Mouse (Mus musculus): ENCODE data around the gene Tbc1d32. TPM values are rescaled to one million over a fixed set of nuclear protein-coding genes. Genes with fewer than 3 reads are reported as not detected.
"Not testable (repeated sequence)": the region's sequence is repeated elsewhere in the genome, so short reads cannot be mapped to it uniquely, and the experiment has no call there.

Tbc1d32 gene
- total RNA-seq (2021) = 1 to 10 TPM; 8.6 to 9.4 TPM
- long read RNA-seq, full-length matches to known transcripts = 3 of 5 reads
- long read RNA-seq, partial matches to known transcripts = 0 of 5 reads
- long read RNA-seq, other reads (novel, unspliced or antisense) = 2 of 5 reads

- peak; percentile 89 to 93 for DNase-seq (ENCODE audit: low spot score in 2 of 2)
Observed at GRCm38 (mm10) chr10:56228568-56229209, at the start of gene Tbc1d32. Gene Tbc1d32, minus strand, starts transcription at chr10:56228689.

GRCm38 (mm10) chr10:56227771-56228275, 666 bp downstream of the Tbc1d32 start:
- DNase-seq (ENCODE audit: low spot score in 2 of 2) = no peak

- DNase-seq (ENCODE audit: low spot score in 2 of 2) = no peak
Observed at GRCm38 (mm10) chr10:56215797-56216196, 12.7 kb downstream of the Tbc1d32 start.

GRCm38 (mm10) chr10:56210343-56210742, 18.1 kb downstream of the Tbc1d32 start:
- DNase-seq (ENCODE audit: low spot score in 2 of 2) = no peak

- DNase-seq (ENCODE audit: low spot score in 2 of 2) = no peak
Observed at GRCm38 (mm10) chr10:56206802-56207404, 21.6 kb downstream of the Tbc1d32 start.

- peak; percentile 7 to 67 for DNase-seq (ENCODE audit: low spot score in 2 of 2)
Observed at GRCm38 (mm10) chr10:56204348-56204747, 24.1 kb downstream of the Tbc1d32 start.

GRCm38 (mm10) chr10:56199902-56200301, 28.6 kb downstream of the Tbc1d32 start:
- DNase-seq (ENCODE audit: low spot score in 2 of 2) = no peak

GRCm38 (mm10) chr10:56198691-56199090, 29.8 kb downstream of the Tbc1d32 start:
- DNase-seq (ENCODE audit: low spot score in 2 of 2) = no peak

GRCm38 (mm10) chr10:56194310-56194709, 34.2 kb downstream of the Tbc1d32 start:
- DNase-seq (ENCODE audit: low spot score in 2 of 2) = no peak

GRCm38 (mm10) chr10:56181727-56182126, 46.8 kb downstream of the Tbc1d32 start:
- no peak for DNase-seq (ENCODE audit: low spot score in 2 of 2)

GRCm38 (mm10) chr10:56173184-56173583, 55.3 kb downstream of the Tbc1d32 start:
- no peak for DNase-seq (ENCODE audit: low spot score in 2 of 2)

- DNase-seq (ENCODE audit: low spot score in 2 of 2) = not testable (repeated sequence)
Observed at GRCm38 (mm10) chr10:56167721-56168120, 60.8 kb downstream of the Tbc1d32 start.

GRCm38 (mm10) chr10:56165758-56166157, 62.7 kb downstream of the Tbc1d32 start:
- DNase-seq (ENCODE audit: low spot score in 2 of 2) = peak; percentile 7 to 47

GRCm38 (mm10) chr10:56164411-56164810, 64.1 kb downstream of the Tbc1d32 start:
- DNase-seq (ENCODE audit: low spot score in 2 of 2) = no peak

- DNase-seq (ENCODE audit: low spot score in 2 of 2) = no peak
Observed at GRCm38 (mm10) chr10:56158748-56159147, 69.7 kb downstream of the Tbc1d32 start.

GRCm38 (mm10) chr10:56158207-56158606, 70.3 kb downstream of the Tbc1d32 start:
- no peak for DNase-seq (ENCODE audit: low spot score in 2 of 2)

GRCm38 (mm10) chr10:56156956-56157355, 71.5 kb downstream of the Tbc1d32 start:
- no peak for DNase-seq (ENCODE audit: low spot score in 2 of 2)

GRCm38 (mm10) chr10:56148920-56149319, 79.6 kb downstream of the Tbc1d32 start:
- no peak for DNase-seq (ENCODE audit: low spot score in 2 of 2)

- no peak for DNase-seq (ENCODE audit: low spot score in 2 of 2)
Observed at GRCm38 (mm10) chr10:56137191-56137590, 91.3 kb downstream of the Tbc1d32 start.

GRCm38 (mm10) chr10:56129642-56130041, 98.8 kb downstream of the Tbc1d32 start:
- no peak for DNase-seq (ENCODE audit: low spot score in 2 of 2)

- DNase-seq (ENCODE audit: low spot score in 2 of 2) = no peak
Observed at GRCm38 (mm10) chr10:56126972-56127371, 101.5 kb downstream of the Tbc1d32 start.

GRCm38 (mm10) chr10:56115636-56116180, 112.8 kb downstream of the Tbc1d32 start:
- DNase-seq (ENCODE audit: low spot score in 2 of 2) = peak; percentile 32 to 51
